Comparison of ENCODE assay signal across 27 mouse cellular contexts in the genomic region with DNA sequence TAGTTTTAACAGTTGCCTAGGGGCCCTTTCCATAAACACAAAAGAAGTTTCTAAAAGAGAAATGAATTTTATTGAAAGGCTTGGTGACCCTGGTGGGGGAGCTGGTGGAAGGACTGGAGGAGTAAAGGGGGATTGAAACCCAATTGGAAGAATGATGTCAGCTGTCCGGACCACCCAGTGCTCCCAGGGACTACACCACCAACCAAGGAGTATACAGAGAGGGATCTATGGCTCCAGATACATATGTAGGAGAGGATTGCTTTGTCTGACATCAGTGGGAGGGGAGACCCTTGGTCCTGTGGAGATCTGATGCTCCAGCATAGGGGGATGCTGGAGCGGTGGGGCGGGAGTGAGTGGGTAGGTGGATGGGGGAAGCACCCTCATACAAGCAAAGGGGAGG.
"Had no signal": no experiment of that assay in that cellular context is flagged by ENCODE, and none has a peak within 500 bp of the region (broad histone marks: within the 10 kb centered on the region; RNA-seq: fewer than 3 reads in every experiment).

No protein-coding gene starts in this region.

- H3K27me3 ChIP-seq: embryonic facial prominence, embryonic 12.5 days; embryonic facial prominence, embryonic 13.5 days; embryonic facial prominence, embryonic 15.5 days; forebrain, embryonic 12.5 days; forebrain, embryonic 13.5 days; forebrain, embryonic 15.5 days had no signal

- DNase-seq: cerebellum, adult 8-10 months; cerebellum, adult 9-10 months; cerebellum, adult 9-11 months; cerebellum, postnatal 10 days; cerebellum, postnatal 14 days; cerebellum, postnatal 25 days; cerebellum, postnatal 36 days; embryo, embryonic 11 days; forebrain, postnatal 0 days; gastrocnemius, adult 2 months; gastrocnemius, postnatal 10 days; gastrocnemius, postnatal 14 days; gastrocnemius, postnatal 25 days; gastrocnemius, postnatal 36 days; heart, adult 18-20 months; heart, adult 2 months had no signal

- H3K9ac ChIP-seq: embryonic facial prominence, embryonic 12.5 days; embryonic facial prominence, embryonic 13.5 days; embryonic facial prominence, embryonic 15.5 days; forebrain, embryonic 12.5 days; forebrain, embryonic 13.5 days; forebrain, embryonic 15.5 days; forebrain, postnatal 0 days had no signal

- H3K9me3 ChIP-seq: embryonic facial prominence, embryonic 10.5 days; embryonic facial prominence, embryonic 12.5 days; embryonic facial prominence, embryonic 13.5 days; embryonic facial prominence, embryonic 15.5 days; forebrain, embryonic 10.5 days; forebrain, embryonic 12.5 days; forebrain, embryonic 13.5 days; forebrain, embryonic 15.5 days had no signal

- H3K4me1 ChIP-seq: embryonic facial prominence, embryonic 10.5 days; embryonic facial prominence, embryonic 12.5 days; embryonic facial prominence, embryonic 15.5 days; forebrain, embryonic 10.5 days; forebrain, embryonic 12.5 days; forebrain, embryonic 13.5 days; forebrain, embryonic 15.5 days had no signal

- H3K27ac ChIP-seq: embryonic facial prominence, embryonic 10.5 days; embryonic facial prominence, embryonic 12.5 days; embryonic facial prominence, embryonic 13.5 days; embryonic facial prominence, embryonic 15.5 days; forebrain, embryonic 10.5 days; forebrain, embryonic 12.5 days; forebrain, embryonic 13.5 days; forebrain, embryonic 15.5 days; gastrocnemius, adult 2 months; heart, adult 2 months had no signal

- H3K4me3 ChIP-seq: embryonic facial prominence, embryonic 10.5 days; embryonic facial prominence, embryonic 12.5 days; embryonic facial prominence, embryonic 13.5 days; embryonic facial prominence, embryonic 15.5 days; erythroblast, embryonic 14.5 days; forebrain, embryonic 10.5 days; forebrain, embryonic 12.5 days; forebrain, embryonic 13.5 days; forebrain, embryonic 15.5 days; gastrocnemius, adult 2 months; heart, adult 2 months had no signal

- ATAC-seq: forebrain, embryonic 13.5 days; forebrain, embryonic 14.5 days; forebrain, embryonic 15.5 days; forebrain, embryonic 16.5 days; forebrain, postnatal 0 days had no signal

- H3K4me2 ChIP-seq: embryonic facial prominence, embryonic 12.5 days; embryonic facial prominence, embryonic 13.5 days; embryonic facial prominence, embryonic 15.5 days; forebrain, embryonic 12.5 days; forebrain, embryonic 13.5 days; forebrain, embryonic 15.5 days had no signal

- H3K36me3 ChIP-seq: embryonic facial prominence, embryonic 15.5 days; forebrain, embryonic 10.5 days; forebrain, embryonic 15.5 days had no signal
